Mouse (Mus musculus): ENCODE measurements around the gene Gm13271.

GRCm38 (mm10) chr4:88742771-88743371 lies 11.8 kb upstream of the Gm13271 start:
- TF ChIP-seq CTCF (conservative IDR thresholded peaks at IDR 0.05; ENCODE audit: low read length) (no peak), NANOG (IDR thresholded peaks at IDR 0.05; ENCODE audit: borderline replicate concordance, low read length) (no peak)

All from E14TG2a.4 (cell line).